Mouse (Mus musculus): ENCODE results near the gene Gp1bb.

Gp1bb gene

GRCm38 (mm10) chr16:18581050-18581622, 41.1 kb downstream of the Gp1bb start:
- no peak for DNase-seq (ENCODE audit: low read depth)

GRCm38 (mm10) chr16:18580389-18580788, 41.8 kb downstream of the Gp1bb start:
- no peak for DNase-seq (ENCODE audit: low read depth)

- DNase-seq (ENCODE audit: low read depth): no peak
Measured at GRCm38 (mm10) chr16:18577599-18578160, 44.5 kb downstream of the Gp1bb start.

- no peak for DNase-seq (ENCODE audit: low read depth)
Measured at GRCm38 (mm10) chr16:18577071-18577470, 45.1 kb downstream of the Gp1bb start.

- no peak for DNase-seq (ENCODE audit: low read depth)
Measured at GRCm38 (mm10) chr16:18574196-18574595, 48.0 kb downstream of the Gp1bb start.

Measured in induced T-regulatory cell, adult 2 months (primary cell).